Mouse (Mus musculus): ENCODE results near the gene Slc12a3. TPM values are rescaled to one million over a fixed set of nuclear protein-coding genes. Genes with fewer than 3 reads are reported as not detected.
"Not testable (repeated sequence)": the region's sequence is repeated elsewhere in the genome, so short reads cannot be mapped to it uniquely, and the experiment has no call there.

Gene Slc12a3
- polyA plus RNA-seq, 1 experiment from 2014 or later: 0.29 TPM

- no peak overlapping the region for H3K27ac ChIP-seq (replicated peaks; ENCODE audit: low read depth, low read length)
- 81% methylated on average over 12 of the region's 12 CpGs for WGBS
- DNase-seq (ENCODE audit: low spot score): peak; percentile 36
- no peak overlapping the region for H3K9ac ChIP-seq (ENCODE audit: low read depth, low read length)
- no peaks in the 10 kb centered on the region for H3K27me3 ChIP-seq (replicated peaks; ENCODE audit: control insufficient read depth, insufficient read depth, low read length)
- no peaks in the 10 kb centered on the region for H3K9me3 ChIP-seq (ENCODE audit: control insufficient read depth, low read length)
- peaks cover 68% of the 10 kb centered on the region for H3K36me3 ChIP-seq (ENCODE audit: control insufficient read depth, insufficient read depth, low read length)
- H3K4me1 ChIP-seq (ENCODE audit: control insufficient read depth, insufficient read depth, low read length): peaks cover 6% of the 10 kb centered on the region; the same call in 1 of the 2 replicates
- H3K4me2 ChIP-seq (ENCODE audit: low read depth, low read length): no peak overlapping the region
- no peak for ATAC-seq (ENCODE audit: low read depth)
- no peak overlapping the region for H3K4me3 ChIP-seq (ENCODE audit: low read depth, low read length)
These were observed 63.1 kb downstream of the Slc12a3 start for GRCm38 (mm10) chr8:94392147-94392546.

GRCm38 (mm10) chr8:94392648-94393047 lies 63.6 kb downstream of the Slc12a3 start:
- Histone ChIP-seq H3K4me3 (ENCODE audit: low read depth, low read length) (no peak overlapping the region), H3K9ac (ENCODE audit: low read depth, low read length) (no peak overlapping the region), H3K4me1 (ENCODE audit: control insufficient read depth, insufficient read depth, low read length) (peaks cover 5% of the 10 kb centered on the region; the same call in 1 of the 2 replicates), H3K9me3 (ENCODE audit: control insufficient read depth, low read length) (no peaks in the 10 kb centered on the region), H3K36me3 (ENCODE audit: control insufficient read depth, insufficient read depth, low read length) (peaks cover 68% of the 10 kb centered on the region), H3K27me3 (replicated peaks; ENCODE audit: control insufficient read depth, insufficient read depth, low read length) (no peaks in the 10 kb centered on the region), H3K4me2 (ENCODE audit: low read depth, low read length) (no peak overlapping the region), H3K27ac (replicated peaks; ENCODE audit: low read depth, low read length) (no peak overlapping the region)
- ATAC-seq (ENCODE audit: low read depth): no peak
- 77% methylated on average over 6 of the region's 6 CpGs for WGBS
- DNase-seq (ENCODE audit: low spot score): no peak

- Histone ChIP-seq H3K27ac (replicated peaks; ENCODE audit: low read depth, low read length) (no peak overlapping the region), H3K9me3 (ENCODE audit: control insufficient read depth, low read length) (no peaks in the 10 kb centered on the region), H3K9ac (ENCODE audit: low read depth, low read length) (no peak overlapping the region), H3K4me1 (ENCODE audit: control insufficient read depth, insufficient read depth, low read length) (no peaks in the 10 kb centered on the region), H3K27me3 (replicated peaks; ENCODE audit: control insufficient read depth, insufficient read depth, low read length) (no peaks in the 10 kb centered on the region), H3K4me2 (ENCODE audit: low read depth, low read length) (no peak overlapping the region), H3K4me3 (ENCODE audit: low read depth, low read length) (no peak overlapping the region), H3K36me3 (ENCODE audit: control insufficient read depth, insufficient read depth, low read length) (peaks cover 49% of the 10 kb centered on the region)
- DNase-seq (ENCODE audit: low spot score) (no peak), ATAC-seq (ENCODE audit: low read depth) (no peak)
- 87% methylated on average over 6 of the region's 6 CpGs for WGBS
These were observed 67.0 kb downstream of the Slc12a3 start for GRCm38 (mm10) chr8:94395851-94396540.

GRCm38 (mm10) chr8:94396964-94397657 lies 68.1 kb downstream of the Slc12a3 start:
- H3K27ac ChIP-seq (replicated peaks; ENCODE audit: low read depth, low read length): no peak overlapping the region
- whole genome bisulfite sequencing: 63% methylated on average over 11 of the region's 11 CpGs
- no peaks in the 10 kb centered on the region for H3K9me3 ChIP-seq (ENCODE audit: control insufficient read depth, low read length)
- DNase-seq (ENCODE audit: low spot score) (peak; percentile 64), ATAC-seq (ENCODE audit: low read depth) (peak; percentile 53)
- H3K4me3 ChIP-seq (ENCODE audit: low read depth, low read length): no peak overlapping the region
- H3K36me3 ChIP-seq (ENCODE audit: control insufficient read depth, insufficient read depth, low read length): peaks cover 38% of the 10 kb centered on the region
- H3K4me1 ChIP-seq (ENCODE audit: control insufficient read depth, insufficient read depth, low read length): no peaks in the 10 kb centered on the region
- H3K4me2 ChIP-seq (ENCODE audit: low read depth, low read length): no peak overlapping the region
- no peaks in the 10 kb centered on the region for H3K27me3 ChIP-seq (replicated peaks; ENCODE audit: control insufficient read depth, insufficient read depth, low read length)
- H3K9ac ChIP-seq (ENCODE audit: low read depth, low read length): no peak overlapping the region

- peaks cover 25% of the 10 kb centered on the region for H3K36me3 ChIP-seq (ENCODE audit: control insufficient read depth, insufficient read depth, low read length)
- H3K27ac ChIP-seq (replicated peaks; ENCODE audit: low read depth, low read length): no peak overlapping the region
- ATAC-seq (ENCODE audit: low read depth) (no peak), DNase-seq (ENCODE audit: low spot score) (no peak)
- no peaks in the 10 kb centered on the region for H3K4me1 ChIP-seq (ENCODE audit: control insufficient read depth, insufficient read depth, low read length)
- H3K9ac ChIP-seq (ENCODE audit: low read depth, low read length): no peak overlapping the region
- WGBS: 78% methylated on average over 6 of the region's 6 CpGs
- no peak overlapping the region for H3K4me2 ChIP-seq (ENCODE audit: low read depth, low read length)
- no peaks in the 10 kb centered on the region for H3K27me3 ChIP-seq (replicated peaks; ENCODE audit: control insufficient read depth, insufficient read depth, low read length)
- no peak overlapping the region for H3K4me3 ChIP-seq (ENCODE audit: low read depth, low read length)
- H3K9me3 ChIP-seq (ENCODE audit: control insufficient read depth, low read length): no peaks in the 10 kb centered on the region
These were observed 69.6 kb downstream of the Slc12a3 start for GRCm38 (mm10) chr8:94398587-94398986.

GRCm38 (mm10) chr8:94399361-94399953 lies 70.5 kb downstream of the Slc12a3 start:
- Histone ChIP-seq H3K36me3 (ENCODE audit: control insufficient read depth, insufficient read depth, low read length) (peaks cover 17% of the 10 kb centered on the region), H3K9me3 (ENCODE audit: control insufficient read depth, low read length) (no peaks in the 10 kb centered on the region), H3K9ac (ENCODE audit: low read depth, low read length) (no peak overlapping the region), H3K4me2 (ENCODE audit: low read depth, low read length) (no peak overlapping the region), H3K27ac (replicated peaks; ENCODE audit: low read depth, low read length) (no peak overlapping the region), H3K4me1 (ENCODE audit: control insufficient read depth, insufficient read depth, low read length) (no peaks in the 10 kb centered on the region), H3K27me3 (replicated peaks; ENCODE audit: control insufficient read depth, insufficient read depth, low read length) (no peaks in the 10 kb centered on the region), H3K4me3 (ENCODE audit: low read depth, low read length) (no peak overlapping the region)
- ATAC-seq (ENCODE audit: low read depth) (no peak), DNase-seq (ENCODE audit: low spot score) (no peak)
- 87% methylated on average over 3 of the region's 3 CpGs for WGBS

GRCm38 (mm10) chr8:94399957-94400356 lies 71.0 kb downstream of the Slc12a3 start:
- H3K4me1 ChIP-seq (ENCODE audit: control insufficient read depth, insufficient read depth, low read length); H3K4me3 ChIP-seq (ENCODE audit: low read depth, low read length); DNase-seq (ENCODE audit: low spot score); H3K27me3 ChIP-seq (replicated peaks; ENCODE audit: control insufficient read depth, insufficient read depth, low read length); H3K27ac ChIP-seq (replicated peaks; ENCODE audit: low read depth, low read length); H3K9me3 ChIP-seq (ENCODE audit: control insufficient read depth, low read length); ATAC-seq (ENCODE audit: low read depth); H3K4me2 ChIP-seq (ENCODE audit: low read depth, low read length); H3K9ac ChIP-seq (ENCODE audit: low read depth, low read length): not testable (repeated sequence)
- peaks cover 12% of the 10 kb centered on the region for H3K36me3 ChIP-seq (ENCODE audit: control insufficient read depth, insufficient read depth, low read length)
- 82% methylated on average over 2 of the region's 2 CpGs for WGBS

- Histone ChIP-seq H3K4me3 (ENCODE audit: low read depth, low read length) (no peak overlapping the region), H3K27ac (replicated peaks; ENCODE audit: low read depth, low read length) (no peak overlapping the region), H3K9me3 (ENCODE audit: control insufficient read depth, low read length) (no peaks in the 10 kb centered on the region), H3K27me3 (replicated peaks; ENCODE audit: control insufficient read depth, insufficient read depth, low read length) (no peaks in the 10 kb centered on the region), H3K4me2 (ENCODE audit: low read depth, low read length) (no peak overlapping the region), H3K4me1 (ENCODE audit: control insufficient read depth, insufficient read depth, low read length) (no peaks in the 10 kb centered on the region), H3K36me3 (ENCODE audit: control insufficient read depth, insufficient read depth, low read length) (no peaks in the 10 kb centered on the region), H3K9ac (ENCODE audit: low read depth, low read length) (no peak overlapping the region)
- ATAC-seq (ENCODE audit: low read depth): no peak
- 63% methylated on average over 8 of the region's 8 CpGs for WGBS
- no peak for DNase-seq (ENCODE audit: low spot score)
These were observed 79.6 kb downstream of the Slc12a3 start for GRCm38 (mm10) chr8:94408443-94409080.

Data from embryonic facial prominence, embryonic 14.5 days (tissue).